9 mouse cellular contexts compared by ENCODE assay signal in genomic region chr19:45161093-45161492, GRCm38 (mm10). TPM values are rescaled to one million over a fixed set of nuclear protein-coding genes. Genes with fewer than 3 reads are reported as not detected.
DNase-seq lines count a peak whose midpoint lies in the region; ATAC-seq lines count a peak whose summit lies in the region.
"Had no signal": no experiment of that assay in that cellular context is flagged by ENCODE, and none has a peak within 500 bp of the region (broad histone marks: within the 10 kb centered on the region; RNA-seq: fewer than 3 reads in every experiment).

No protein-coding gene starts in this region.

- peaks cover 98% of the 10 kb centered on the region for H3K27me3 ChIP-seq in intestine, embryonic 14.5 days (replicated peaks; ENCODE audit: control insufficient read depth, insufficient read depth, low read length)

- peak; percentile 34 for ATAC-seq in CD4-positive, CD25-positive, alpha-beta regulatory T cell, adult 4 months
- no peak for ATAC-seq in intestine, embryonic 14.5 days (replicated peaks; ENCODE audit: low FRiP score, low TSS enrichment, low read depth)
- ATAC-seq in erythroblast, adult 5-6 weeks (replicated peaks; ENCODE audit: low FRiP score, poor library complexity, severe bottlenecking): no peak

- no peak overlapping the region for H3K27ac ChIP-seq in intestine, embryonic 14.5 days (ENCODE audit: low read depth)

- no peaks in the 10 kb centered on the region for H3K9me3 ChIP-seq in intestine, embryonic 14.5 days (ENCODE audit: control insufficient read depth, low read length)

- no peak overlapping the region for H3K4me3 ChIP-seq in intestine, embryonic 14.5 days (ENCODE audit: low read depth, low read length)

- no peak overlapping the region for H3K9ac ChIP-seq in intestine, embryonic 14.5 days (ENCODE audit: low read length)

- H3K4me2 ChIP-seq in intestine, embryonic 14.5 days (ENCODE audit: low read length): no peak overlapping the region

- no peaks in the 10 kb centered on the region for H3K4me1 ChIP-seq in intestine, embryonic 14.5 days (replicated peaks; ENCODE audit: control insufficient read depth, insufficient read depth, low read length)

- H3K36me3 ChIP-seq in intestine, embryonic 14.5 days (ENCODE audit: control insufficient read depth, insufficient read depth, low read length): no peaks in the 10 kb centered on the region

- DNase-seq in 3T3-L1 (ENCODE audit: low read depth, low spot score) (peak; percentile 92), liver (peak; percentile 63)
- peak; percentile 46 for DNase-seq in c-Kit-positive CD71-positive TER-119-negative erythroid progenitor cells, embryonic 14.5 days (ENCODE audit: low read depth)
- DNase-seq in frontal cortex, postnatal 10 days (ENCODE audit: low spot score in 2 of 2): peak; percentile 23 to 59
- DNase-seq in intestine, embryonic 14.5 days (ENCODE audit: low spot score): peak; percentile 88
- DNase-seq in retina, postnatal 1 day: peak; percentile 82

- WGBS in intestine, embryonic 14.5 days: 1% methylated on average over 12 of the region's 12 CpGs

RNA-seq across cellular contexts. Expression of gene Tlx1, which starts 10.6 kb away (rescaled TPM):
- polyA plus RNA-seq in CD4-positive, CD25-positive, alpha-beta regulatory T cell, adult 4 months (2017; shearing (Covaris generic)): not detected
- polyA plus RNA-seq in intestine, embryonic 14.5 days (2014; fragmentation: Nextera tagmentation; extraction: Ambion mirVana): 0.16 TPM in 1 of 2 replicates, not detected in the other
- total RNA-seq in erythroblast, adult 5-6 weeks (2015; ENCODE audit: low replicate concordance): not detected in 2 replicates
- not detected in 2 replicates for total RNA-seq in erythroblast, adult 5-6 weeks (2017; ENCODE audit: low replicate concordance)
- polyA plus RNA-seq: lung, embryonic 16.5 days had no signal

Comparison
In these comparisons a context has a peak if more than half of its experiments do, and no peak if none do; other contexts are left out.
1. DNase-seq: peak in every context shown above with its lines; median percentile 92 in 3T3-L1; 88 in intestine, embryonic 14.5 days; 82 in retina, postnatal 1 day; 63 in liver; 46 in c-Kit-positive CD71-positive TER-119-negative erythroid progenitor cells, embryonic 14.5 days; 41 in frontal cortex, postnatal 10 days.